Mouse (Mus musculus) spleen, embryonic (tissue): ENCODE data around the gene Hic1.

Experiments used
- CTCF ChIA-PET: fragments of 350-600 bp; sonication (Branson Sonifier 250); formaldehyde crosslinking; loops from one replicate; lab custom pipeline; 2022; lab: Charles Lee

Gene Hic1

GRCm38 (mm10) chr11:75169405-75170080 is at the start of gene Hic1:
Gene Hic1 (minus strand): TSS chr11:75169519.
- CTCF ChIA-PET = interaction anchor here (0.5 to 1.2 kb wide), 7 partner anchors 12 to 237 kb away, joined by 3 to 9 read pairs (median 4); no protein-coding TSS in a partner anchor

- CTCF ChIA-PET = no interaction called here
These were observed 45.0 kb upstream of the Hic1 start for GRCm38 (mm10) chr11:75214081-75214950.

GRCm38 (mm10) chr11:75213372-75214080 is 44.2 kb upstream of the Hic1 start:
- CTCF ChIA-PET = interaction anchor here (0.6 kb wide), 1 partner anchor 79 kb away, joined by 3 read pairs; no protein-coding TSS in a partner anchor

- CTCF ChIA-PET = interaction anchor here (0.6 kb wide), 1 partner anchor 80 kb away, joined by 3 read pairs; no protein-coding TSS in a partner anchor
These were observed 43.6 kb upstream of the Hic1 start for GRCm38 (mm10) chr11:75212876-75213275.

GRCm38 (mm10) chr11:75212031-75212667 is 42.8 kb upstream of the Hic1 start:
- CTCF ChIA-PET = no interaction called here

- CTCF ChIA-PET = interaction anchor here (0.6 to 0.7 kb wide), 2 partner anchors 194 to 383 kb away, joined by 3 to 5 read pairs; no protein-coding TSS in a partner anchor
These were observed 41.4 kb upstream of the Hic1 start for GRCm38 (mm10) chr11:75210755-75211154.

- CTCF ChIA-PET = interaction anchor here (0.6 kb wide), 1 partner anchor 195 kb away, joined by 3 read pairs; no protein-coding TSS in a partner anchor
These were observed 40.8 kb upstream of the Hic1 start for GRCm38 (mm10) chr11:75210093-75210492.

- CTCF ChIA-PET = interaction anchor here (0.6 kb wide), 1 partner anchor 38 kb away, joined by 6 read pairs; no protein-coding TSS in a partner anchor
These were observed 40.0 kb upstream of the Hic1 start for GRCm38 (mm10) chr11:75209363-75209762.

- CTCF ChIA-PET = interaction anchor here (0.6 kb wide), 1 partner anchor 83 kb away, joined by 5 read pairs; no protein-coding TSS in a partner anchor
These were observed 37.0 kb upstream of the Hic1 start for GRCm38 (mm10) chr11:75206347-75206746.

- CTCF ChIA-PET = no interaction called here
These were observed 35.2 kb upstream of the Hic1 start for GRCm38 (mm10) chr11:75204472-75204871.

GRCm38 (mm10) chr11:75203926-75204325 is 34.6 kb upstream of the Hic1 start:
- CTCF ChIA-PET = no interaction called here

- CTCF ChIA-PET = no interaction called here
These were observed 32.4 kb upstream of the Hic1 start for GRCm38 (mm10) chr11:75201721-75202120.

- CTCF ChIA-PET = no interaction called here
These were observed 31.6 kb upstream of the Hic1 start for GRCm38 (mm10) chr11:75200935-75201334.

GRCm38 (mm10) chr11:75199951-75200350 is 30.6 kb upstream of the Hic1 start:
- CTCF ChIA-PET = no interaction called here

- CTCF ChIA-PET = no interaction called here
These were observed 29.5 kb upstream of the Hic1 start for GRCm38 (mm10) chr11:75198792-75199191.

GRCm38 (mm10) chr11:75197956-75198355 is 28.6 kb upstream of the Hic1 start:
- CTCF ChIA-PET = no interaction called here

- CTCF ChIA-PET = interaction anchor here (0.7 to 1.5 kb wide), 2 partner anchors 16 to 20 kb away, joined by 3 to 6 read pairs; no protein-coding TSS in a partner anchor
These were observed 26.8 kb upstream of the Hic1 start for GRCm38 (mm10) chr11:75196131-75196530.

- CTCF ChIA-PET = interaction anchor here (0.6 kb wide), 3 partner anchors 10 to 558 kb away, joined by 5 to 18 read pairs (median 14); no protein-coding TSS in a partner anchor
These were observed 25.6 kb upstream of the Hic1 start for GRCm38 (mm10) chr11:75194850-75195461.

GRCm38 (mm10) chr11:75194121-75194849 is 25.0 kb upstream of the Hic1 start:
- CTCF ChIA-PET = interaction anchor here (0.5 to 0.6 kb wide), 3 partner anchors 9 to 242 kb away, joined by 4 to 14 read pairs (median 5); no protein-coding TSS in a partner anchor
